Mouse (Mus musculus) ES-Bruce4 (cell line): ENCODE data around the gene Shmt1.

ENCODE experiments used
- CTCF ChIP-seq: IDR thresholded peaks from one replicate; pipeline ENCODE4 v1.8.1; 2011; ENCODE audit warnings: low read depth, low read length
- EP300 ChIP-seq: IDR thresholded peaks from 2 replicates; pipeline ENCODE4 v1.6.1; 2011; ENCODE audit warnings: low read depth, low read length; ENCODE audit not compliant: insufficient read depth

- TF ChIP-seq CTCF (no peak), EP300 (no peak)
Observed at GRCm38 (mm10) chr11:60790472-60790871, 21.0 kb downstream of the Shmt1 start.
